In genomic region chr1:193370096-193370495, GRCm38 (mm10) we compare ENCODE assay signal across 9 mouse cellular contexts. TPM values are rescaled to one million over a fixed set of nuclear protein-coding genes. Genes with fewer than 3 reads are reported as not detected.
DNase-seq lines count a peak whose midpoint lies in the region; ATAC-seq lines count a peak whose summit lies in the region.
"Had no signal": no experiment of that assay in that cellular context is flagged by ENCODE, and none has a peak within 500 bp of the region (broad histone marks: within the 10 kb centered on the region; RNA-seq: fewer than 3 reads in every experiment).

Camk1g (minus strand) TSS chr1:193370298.

- H3K4me1 ChIP-seq in hindbrain, embryonic 14.5 days (replicated peaks; ENCODE audit: control insufficient read depth, insufficient read depth, low read length), result peaks cover 27% of the 10 kb centered on the region
- H3K4me1 ChIP-seq in limb, embryonic 10.5 days, result peaks cover 29% of the 10 kb centered on the region
- peaks cover 16% of the 10 kb centered on the region; the same call in 1 of the 2 replicates for H3K4me1 ChIP-seq in stomach, embryonic 15.5 days

- H3K9me3 ChIP-seq in hindbrain, embryonic 14.5 days (ENCODE audit: control insufficient read depth, low read length), result no peaks in the 10 kb centered on the region
- H3K9me3 ChIP-seq in limb, embryonic 10.5 days (replicated peaks), result no peaks in the 10 kb centered on the region
- H3K9me3 ChIP-seq in stomach, embryonic 15.5 days, result no peaks in the 10 kb centered on the region

- peak within 1 kb of the TSS; percentile 64; the same call in 1 of the 2 replicates for H3K27ac ChIP-seq in hindbrain, embryonic 14.5 days
- H3K27ac ChIP-seq in limb, embryonic 10.5 days, result peak within 1 kb of the TSS; percentile 78
- no peak within 1 kb of the TSS for H3K27ac ChIP-seq in stomach, embryonic 15.5 days

- no peaks in the 10 kb centered on the region for H3K27me3 ChIP-seq in hindbrain, embryonic 14.5 days (ENCODE audit: control insufficient read depth, insufficient read depth, low read length)
- H3K27me3 ChIP-seq in limb, embryonic 10.5 days (ENCODE audit: low read depth, poor library complexity, severe bottlenecking), result no peaks in the 10 kb centered on the region
- H3K27me3 ChIP-seq in stomach, embryonic 15.5 days (replicated peaks), result no peaks in the 10 kb centered on the region
- H3K27me3 ChIP-seq: Patski had no signal

- ATAC-seq in hindbrain, embryonic 14.5 days (ENCODE audit: low FRiP score), result peak; percentile 92
- ATAC-seq in stomach, embryonic 15.5 days (ENCODE audit: insufficient read depth, low FRiP score, low read depth), result peak; percentile 80
- ATAC-seq in granulocyte monocyte progenitor cell, adult 5-6 weeks (replicated peaks; ENCODE audit: poor library complexity, severe bottlenecking), result no peak
- ATAC-seq: Patski had no signal

- H3K9ac ChIP-seq in hindbrain, embryonic 14.5 days, result peak within 1 kb of the TSS; percentile 74
- H3K9ac ChIP-seq in stomach, embryonic 15.5 days, result no peak within 1 kb of the TSS; the same call in 1 of the 2 replicates

- WGBS in hindbrain, embryonic 14.5 days, result 3% methylated on average over 2 of the region's 2 CpGs
- WGBS in limb, embryonic 10.5 days, result 1% methylated on average over 2 of the region's 2 CpGs
- 2% methylated on average over 2 of the region's 2 CpGs for WGBS in stomach, embryonic 15.5 days

- H3K4me3 ChIP-seq in hindbrain, embryonic 14.5 days (replicated peaks; ENCODE audit: low read length), result peak within 1 kb of the TSS; percentile 55
- peak within 1 kb of the TSS; percentile 52 for H3K4me3 ChIP-seq in limb, embryonic 10.5 days
- H3K4me3 ChIP-seq in stomach, embryonic 15.5 days (replicated peaks), result peak within 1 kb of the TSS; percentile 41

- H3K36me3 ChIP-seq in hindbrain, embryonic 14.5 days (replicated peaks; ENCODE audit: control insufficient read depth, insufficient read depth), result no peaks in the 10 kb centered on the region
- no peaks in the 10 kb centered on the region for H3K36me3 ChIP-seq in limb, embryonic 10.5 days
- no peaks in the 10 kb centered on the region for H3K36me3 ChIP-seq in stomach, embryonic 15.5 days

- peak within 1 kb of the TSS; percentile 80 for H3K4me2 ChIP-seq in hindbrain, embryonic 14.5 days (replicated peaks)
- peak within 1 kb of the TSS; percentile 50 for H3K4me2 ChIP-seq in stomach, embryonic 15.5 days

- no peak for DNase-seq in left cerebral cortex, adult 18-20 months (ENCODE audit: low spot score in 2 of 2)
- DNase-seq in left cerebral cortex, adult 11 months (ENCODE audit: low spot score), result no peak
- peak; percentile 65 for DNase-seq in embryo, embryonic 11.5 days (ENCODE audit: low read depth, low spot score)
- peak; percentile 89 for DNase-seq in hindbrain, embryonic 14.5 days (ENCODE audit: low spot score)
- peak; percentile 50 for DNase-seq in limb, embryonic 10.5 days (ENCODE audit: low spot score)
- DNase-seq in adrenal gland, adult 2 months, result no peak

RNA-seq across cellular contexts. Expression of gene Camk1g, which starts in this region (rescaled TPM):
- 10 to 100 TPM; 38.1 to 38.2 TPM for total RNA-seq in left cerebral cortex, adult 18-20 months (2021)
- 39.9 and 45.2 TPM in 2 replicates for polyA plus RNA-seq in hindbrain, embryonic 14.5 days (2014; fragmentation: Nextera tagmentation; extraction: Ambion mirVana)
- 8.2 and 13.2 TPM in 2 replicates for polyA plus RNA-seq in limb, embryonic 10.5 days (2016; fragmentation: Nextera tagmentation; extraction: Ambion mirVana)
- 6.7 and 8.9 TPM in 2 replicates for polyA plus RNA-seq in stomach, embryonic 15.5 days (2015; fragmentation: Nextera tagmentation; extraction: Ambion mirVana)
- total RNA-seq in granulocyte monocyte progenitor cell, adult 5-6 weeks (2014; fragmentation: Nextera tagmentation), result not detected in 2 replicates
- not detected in 2 replicates for total RNA-seq in granulocyte monocyte progenitor cell, adult 5-6 weeks (2017)
- total RNA-seq in adrenal gland, adult 2 months (2021), result not detected
- 0.29 and 0.42 TPM in 2 replicates for polyA plus RNA-seq in adrenal gland, adult 2 months (2012; rRNA removed)

Comparison
In these comparisons a context has a peak if more than half of its experiments do, and no peak if none do; other contexts are left out.
1. RNA of gene Camk1g (total RNA-seq): 38.1 to 38.2 TPM in left cerebral cortex, adult 18-20 months; not detected in adrenal gland, adult 2 months and not detected in granulocyte monocyte progenitor cell, adult 5-6 weeks; every median in the first group is over 10 times any median in the second.
2. DNase-seq: peak in embryo, embryonic 11.5 days (single experiment), hindbrain, embryonic 14.5 days (single experiment) and limb, embryonic 10.5 days (single experiment); none in left cerebral cortex, adult 18-20 months (0 of 2), left cerebral cortex, adult 11 months (single experiment) and adrenal gland, adult 2 months (single experiment).
3. Peak in every context shown above with its lines, with median percentiles within 50 percentile points of each other: H3K4me3 ChIP-seq.